Mouse (Mus musculus): Measurements from ENCODE around the gene Gm49405.

Gene Gm49405

GRCm38 (mm10) chr19:3986334-3986733 lies 14.1 kb upstream of the Gm49405 start, which contains the start of gene Acy3:
Gene Acy3, plus strand, starts transcription at chr19:3986570.
- DNase-seq (ENCODE audit: low read depth, low spot score) = peak; percentile 68

GRCm38 (mm10) chr19:3988066-3988465 lies 12.4 kb upstream of the Gm49405 start:
- no peak for DNase-seq (ENCODE audit: low read depth, low spot score)

DNA sequence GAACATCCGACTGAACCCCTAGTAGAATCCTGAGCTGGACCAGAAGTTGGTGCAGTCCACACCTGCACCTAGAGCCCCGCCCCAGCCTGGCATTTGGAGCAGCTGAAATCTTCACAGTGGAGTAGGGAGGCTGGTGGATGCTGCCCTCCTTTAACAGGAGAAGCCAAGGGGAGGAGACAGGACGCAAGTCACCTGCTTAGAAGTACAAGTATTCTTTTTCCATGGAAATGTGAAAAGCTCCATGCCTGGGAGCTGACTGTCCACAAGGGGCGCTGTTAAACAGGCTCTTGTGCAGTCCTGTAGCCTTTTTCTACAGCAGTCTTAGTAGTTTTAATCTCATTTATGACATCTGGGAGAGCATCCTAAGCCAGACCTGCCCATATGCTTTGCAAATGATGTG lies 11.7 kb upstream of the Gm49405 start:
- DNase-seq (ENCODE audit: low read depth, low spot score) = peak; percentile 63

DNA sequence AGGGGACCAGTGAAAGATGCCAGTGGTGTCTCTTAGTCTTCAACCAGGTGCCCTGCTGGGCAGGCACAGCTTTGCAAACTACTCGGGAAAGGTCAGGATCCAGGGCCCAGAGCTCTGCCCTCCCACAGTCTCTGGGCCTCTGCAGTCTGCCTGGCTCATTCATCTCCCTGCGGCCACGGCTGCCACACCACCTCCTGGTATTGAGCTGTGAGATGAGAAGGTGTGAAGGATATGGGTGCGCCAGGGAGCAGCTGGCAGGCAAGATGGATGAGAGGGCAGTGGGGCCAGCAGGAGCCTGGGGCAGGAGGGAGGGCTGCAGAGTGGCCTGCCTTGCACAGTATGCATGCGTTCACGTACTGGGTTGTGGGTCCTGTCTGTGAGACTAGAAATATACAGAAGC lies 9.6 kb upstream of the Gm49405 start:
- DNase-seq (ENCODE audit: low read depth, low spot score) = no peak

DNA sequence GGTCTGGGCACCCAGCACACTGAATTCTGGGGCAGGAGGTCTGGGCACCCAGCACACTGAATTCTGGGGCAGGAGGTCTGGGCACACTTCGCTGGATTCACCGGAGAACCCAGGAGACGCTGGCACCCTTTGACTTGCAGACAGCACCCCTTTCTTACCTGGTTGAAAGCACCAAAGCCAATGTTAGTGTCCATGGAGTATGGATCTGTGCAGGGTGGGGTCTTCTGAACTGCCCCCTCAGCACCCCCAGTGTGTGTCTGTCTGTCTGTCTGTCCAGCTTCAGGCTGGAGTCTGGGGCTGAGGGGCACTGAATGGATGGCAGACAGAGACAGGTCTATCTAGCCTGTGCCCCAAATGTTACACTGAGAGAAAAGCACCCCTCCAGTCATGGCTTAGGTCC lies 8.9 kb upstream of the Gm49405 start:
- no peak for DNase-seq (ENCODE audit: low read depth, low spot score)

GRCm38 (mm10) chr19:3991966-3992365 lies 8.5 kb upstream of the Gm49405 start:
- DNase-seq (ENCODE audit: low read depth, low spot score) = no peak

- no peak for DNase-seq (ENCODE audit: low read depth, low spot score)
These were observed 8.0 kb upstream of the Gm49405 start, which contains the start of gene Tbx10 for GRCm38 (mm10) chr19:3992416-3992815. Gene Tbx10, plus strand, starts transcription at chr19:3992752.

- no peak for DNase-seq (ENCODE audit: low read depth, low spot score)
These were observed 5.5 kb upstream of the Gm49405 start for GRCm38 (mm10) chr19:3994932-3995331.

- DNase-seq (ENCODE audit: low read depth, low spot score) = no peak
These were observed 4.9 kb upstream of the Gm49405 start for GRCm38 (mm10) chr19:3995505-3995904.

DNA sequence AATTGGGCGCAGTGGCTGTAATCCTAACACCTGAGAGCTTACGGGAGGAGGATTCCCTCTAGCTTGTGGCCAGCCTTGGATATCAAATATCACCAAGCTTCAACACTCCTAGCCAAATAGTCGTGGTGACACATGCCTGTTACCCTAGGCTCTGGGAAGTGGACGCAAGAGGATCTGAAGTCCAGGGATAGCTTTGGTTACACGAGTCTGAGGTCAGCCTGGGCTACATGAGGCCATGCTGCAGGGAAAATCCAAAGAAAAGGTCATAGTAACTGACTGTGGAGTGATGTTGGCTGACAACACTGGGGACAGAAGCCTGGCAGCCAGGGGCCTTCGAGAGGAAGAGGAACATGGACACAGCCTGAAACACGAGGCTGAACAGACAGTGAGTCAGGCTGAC lies 4.3 kb upstream of the Gm49405 start:
- DNase-seq (ENCODE audit: low read depth, low spot score) = no peak

- DNase-seq (ENCODE audit: low read depth, low spot score) = no peak
These were observed 3.7 kb upstream of the Gm49405 start for GRCm38 (mm10) chr19:3996747-3997146.

DNA sequence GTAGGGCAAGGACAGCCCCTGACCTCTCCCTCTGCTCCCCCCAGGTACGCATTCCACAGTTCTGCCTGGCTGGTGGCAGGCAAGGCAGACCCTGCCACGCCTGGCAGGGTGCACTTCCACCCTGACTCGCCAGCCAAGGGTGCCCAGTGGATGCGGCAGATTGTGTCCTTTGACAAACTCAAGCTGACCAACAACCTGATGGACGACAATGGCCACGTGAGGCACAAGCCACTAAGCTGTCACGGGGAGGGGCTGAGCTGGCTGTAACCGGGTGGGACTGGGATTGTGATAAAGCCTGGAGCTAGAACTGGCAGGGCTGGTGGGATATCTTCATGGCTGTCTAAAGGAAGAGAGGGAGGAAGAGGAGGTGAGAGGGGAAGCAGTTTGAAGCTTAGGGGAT lies 3.2 kb upstream of the Gm49405 start:
- no peak for DNase-seq (ENCODE audit: low read depth, low spot score)

DNA sequence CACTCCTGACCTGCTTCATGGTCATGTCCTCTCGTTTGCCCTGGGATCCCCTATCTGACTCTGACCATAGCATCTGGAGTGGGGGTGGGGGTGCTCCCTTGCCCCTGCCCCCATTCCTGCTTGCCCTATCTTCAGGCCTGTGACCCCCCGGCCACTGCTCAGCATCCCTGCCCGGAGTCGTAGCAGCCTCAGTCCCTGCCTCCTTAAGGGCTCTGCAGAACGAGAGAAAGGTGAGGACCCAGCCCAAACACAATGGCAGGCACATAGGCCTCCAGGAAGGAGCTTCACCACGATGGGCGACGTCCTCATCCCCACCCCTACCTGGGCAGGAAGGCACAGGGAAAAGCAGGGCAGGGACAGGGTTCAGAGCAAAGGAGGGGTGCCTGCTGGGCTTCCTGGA lies 2.1 kb upstream of the Gm49405 start:
- no peak for DNase-seq (ENCODE audit: low read depth, low spot score)

DNA sequence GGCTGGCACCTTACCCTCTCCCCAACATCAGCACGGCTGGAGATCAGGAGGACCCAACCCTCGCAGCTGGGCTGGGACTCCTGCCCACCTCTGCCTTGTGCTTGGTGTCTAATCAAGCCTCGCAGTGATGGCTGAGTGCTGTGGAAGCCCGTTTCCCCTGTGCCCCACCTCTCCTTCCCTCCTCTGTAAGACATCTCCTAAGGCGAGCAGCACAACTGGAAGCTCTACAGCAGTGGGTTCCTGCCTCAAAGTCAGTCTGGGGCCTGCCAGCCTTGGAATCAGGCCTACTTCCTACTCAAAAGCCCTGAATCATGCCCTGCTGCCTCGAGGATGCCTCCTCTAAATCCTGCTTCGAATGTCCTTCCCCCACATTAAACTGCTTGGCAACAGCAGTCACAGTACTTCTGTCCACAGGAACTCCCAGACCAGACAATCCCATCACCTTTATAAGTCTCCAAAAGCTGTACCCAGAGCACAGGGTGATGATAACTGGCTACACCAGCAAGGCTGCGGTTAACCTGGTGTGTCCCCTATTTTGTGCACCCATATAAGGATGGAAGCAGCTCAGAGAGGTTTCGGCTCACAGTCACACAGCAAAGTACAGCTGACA lies 1.2 kb upstream of the Gm49405 start:
- DNase-seq (ENCODE audit: low read depth, low spot score) = no peak

- DNase-seq (ENCODE audit: low read depth, low spot score) = no peak
These were observed 611 bp downstream of the Gm49405 start for GRCm38 (mm10) chr19:4000949-4001525.

DNA sequence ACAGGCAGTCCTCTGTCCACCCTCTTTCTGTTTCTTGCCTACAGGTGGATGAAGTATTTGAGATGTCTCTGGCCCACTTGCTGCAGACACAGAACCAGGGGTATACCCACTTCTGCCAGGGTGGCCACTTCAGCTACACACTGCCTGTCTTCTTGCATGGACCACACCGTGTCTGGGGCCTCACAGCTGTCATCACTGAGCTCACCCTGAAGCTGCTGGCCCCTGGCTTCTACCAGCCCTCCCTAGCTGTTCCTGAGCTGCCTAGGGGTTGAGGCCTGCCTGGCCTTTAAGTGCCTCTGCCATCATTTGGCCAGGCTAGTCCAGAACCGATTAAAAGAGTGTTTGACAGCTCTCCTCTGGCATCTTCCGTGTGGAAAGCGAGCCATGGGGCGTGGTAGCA lies 1.3 kb downstream of the Gm49405 start:
- DNase-seq (ENCODE audit: low read depth, low spot score) = no peak

GRCm38 (mm10) chr19:4003112-4003511 lies 2.7 kb downstream of the Gm49405 start, which contains the start of gene Doc2g:
Gene Doc2g, plus strand, starts transcription at chr19:4003313.
- DNase-seq (ENCODE audit: low read depth, low spot score) = no peak

GRCm38 (mm10) chr19:4003641-4004040 lies 3.2 kb downstream of the Gm49405 start:
- DNase-seq (ENCODE audit: low read depth, low spot score) = no peak

DNA sequence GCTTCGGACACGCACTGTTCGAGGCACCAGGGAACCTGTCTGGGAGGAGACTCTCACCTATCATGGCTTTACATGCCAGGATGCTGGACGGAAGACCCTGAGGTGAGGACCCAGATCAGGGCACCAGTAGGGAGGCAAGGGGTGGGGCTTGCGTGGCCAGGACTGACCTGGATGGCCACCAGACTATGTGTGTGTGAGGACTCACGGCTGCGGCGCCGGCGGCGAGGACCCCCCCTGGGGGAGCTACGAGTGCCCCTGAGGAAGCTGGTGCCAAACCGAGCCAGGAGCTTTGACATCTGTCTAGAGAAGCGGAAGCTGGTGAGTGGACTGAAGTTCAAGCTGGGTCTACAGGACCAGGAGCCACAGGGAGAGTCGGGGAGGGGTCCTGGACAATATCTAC lies 3.9 kb downstream of the Gm49405 start:
- DNase-seq (ENCODE audit: low read depth, low spot score) = no peak

- DNase-seq (ENCODE audit: low read depth, low spot score) = no peak
These were observed 4.7 kb downstream of the Gm49405 start for GRCm38 (mm10) chr19:4005091-4005490.

- no peak for DNase-seq (ENCODE audit: low read depth, low spot score)
These were observed 5.5 kb downstream of the Gm49405 start for GRCm38 (mm10) chr19:4005971-4006370.

GRCm38 (mm10) chr19:4011086-4011485 lies 10.7 kb downstream of the Gm49405 start:
- DNase-seq (ENCODE audit: low read depth, low spot score) = no peak

DNA sequence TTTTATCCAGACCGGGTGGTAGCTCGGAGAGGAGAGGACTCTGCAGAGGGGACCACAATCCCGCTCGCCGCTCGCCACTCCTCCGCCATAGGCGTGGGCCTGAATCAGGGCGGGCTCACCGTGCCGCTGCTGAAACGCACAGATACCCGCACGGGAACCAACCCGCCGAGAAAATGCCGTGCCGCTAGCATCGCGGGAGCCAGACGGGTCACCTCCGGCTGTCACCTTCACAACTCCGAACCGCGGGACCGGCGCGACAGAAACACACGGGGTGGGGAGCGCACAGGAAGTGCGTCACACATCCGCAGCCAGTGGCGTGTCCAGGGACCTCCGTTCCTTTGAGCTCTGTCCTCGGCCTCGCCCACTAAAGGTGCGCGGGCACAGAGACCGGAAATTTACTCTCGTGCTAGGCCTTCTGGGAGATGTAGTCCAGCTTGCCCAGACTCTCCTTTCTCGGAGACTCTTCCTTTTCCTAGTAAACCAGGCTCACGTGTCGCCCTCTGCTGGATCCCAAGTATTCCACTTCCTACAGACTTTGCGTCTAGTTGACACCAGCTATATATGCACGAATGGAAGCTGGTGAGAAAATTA lies 12.1 kb downstream of the Gm49405 start, which contains the start of gene Ndufv1:
TSS of gene Ndufv1 (minus strand) at position 375 of the 591 bp plus-strand sequence.
- DNase-seq (ENCODE audit: low read depth, low spot score) = peak; percentile 99

Measured in ES-CJ7 (cell line).